Mouse (Mus musculus) erythroblast, embryonic 14.5 days (primary cell): ENCODE data around the gene Coro2a. TPM values are rescaled to one million over a fixed set of nuclear protein-coding genes. Genes with fewer than 3 reads are reported as not detected.

Source experiments
- H3K27me3 ChIP-seq: 2 replicates; pipeline ENCODE4 v1.6.1; 2012; ENCODE audit warnings: inconsistent platforms; ENCODE audit not compliant: control insufficient read depth
- H3K36me3 ChIP-seq: 2 replicates; pipeline ENCODE4 v1.6.1; 2012; ENCODE audit warnings: mild to moderate bottlenecking, inconsistent platforms; ENCODE audit not compliant: control insufficient read depth
- H3K4me1 ChIP-seq: 2 replicates; pipeline ENCODE4 v1.6.1; 2012; ENCODE audit warnings: inconsistent platforms; ENCODE audit not compliant: control insufficient read depth
- H3K4me3 ChIP-seq: replicated peaks from 2 replicates; pipeline ENCODE3; 2012; ENCODE audit warnings: moderate library complexity, mild to moderate bottlenecking, inconsistent platforms
- H3K9me3 ChIP-seq: 2 replicates; pipeline ENCODE4 v1.6.1; 2012; ENCODE audit warnings: low read length, inconsistent platforms, mixed read lengths; ENCODE audit not compliant: control insufficient read depth
- GATA1 ChIP-seq: IDR thresholded peaks from 2 replicates; pipeline ENCODE4 v1.6.1; 2012; ENCODE audit warnings: low read length, inconsistent platforms, mixed read lengths
- TAL1 ChIP-seq: IDR thresholded peaks from 3 replicates; pipeline ENCODE4 v1.6.1; 2012; ENCODE audit warnings: low read length, inconsistent platforms, mixed read lengths
- polyA plus RNA-seq: library from polyadenylated mRNA; stranded (reverse); fragments of >175 nt; gene quantifications from 2 replicates; pipeline ENCODE4 v1.2.3, GENCODE M21; 2012

Gene Coro2a
- polyA plus RNA-seq, 1 experiment = 0.21 TPM

GRCm38 (mm10) chr4:46618196-46618817 lies 16.3 kb upstream of the Coro2a start:
- TF ChIP-seq GATA1 (no peak), TAL1 (no peak)
- H3K27me3 ChIP-seq = peaks cover 12% of the 10 kb centered on the region
- H3K4me3 ChIP-seq = no peak overlapping the region
- H3K36me3 ChIP-seq = no peaks in the 10 kb centered on the region
- H3K4me1 ChIP-seq = peaks cover 15% of the 10 kb centered on the region
- H3K9me3 ChIP-seq = no peaks in the 10 kb centered on the region

DNA sequence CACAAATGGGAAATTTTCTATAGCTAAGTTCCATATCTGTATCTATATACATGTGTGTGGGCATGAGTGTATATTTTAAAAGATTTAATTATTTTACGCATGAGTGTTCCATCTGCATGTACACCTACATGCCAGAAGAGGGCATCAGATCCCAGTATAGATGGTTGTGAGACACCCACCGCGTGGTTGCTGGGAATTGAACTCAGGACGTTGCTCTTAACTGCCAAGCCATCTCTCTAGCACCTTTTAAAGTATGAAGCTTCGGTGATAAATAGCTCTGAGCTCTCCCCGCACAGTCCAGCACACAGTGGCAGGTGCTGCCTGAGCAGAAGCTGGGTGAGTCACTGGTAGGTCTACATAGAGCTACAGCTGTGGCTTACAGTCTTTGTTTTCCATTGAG lies 15.4 kb upstream of the Coro2a start:
- H3K4me3 ChIP-seq = no peak overlapping the region
- H3K4me1 ChIP-seq = peaks cover 13% of the 10 kb centered on the region
- no peaks in the 10 kb centered on the region for H3K9me3 ChIP-seq
- H3K36me3 ChIP-seq = no peaks in the 10 kb centered on the region
- TF ChIP-seq TAL1 (no peak), GATA1 (no peak)
- peaks cover 13% of the 10 kb centered on the region for H3K27me3 ChIP-seq

DNA sequence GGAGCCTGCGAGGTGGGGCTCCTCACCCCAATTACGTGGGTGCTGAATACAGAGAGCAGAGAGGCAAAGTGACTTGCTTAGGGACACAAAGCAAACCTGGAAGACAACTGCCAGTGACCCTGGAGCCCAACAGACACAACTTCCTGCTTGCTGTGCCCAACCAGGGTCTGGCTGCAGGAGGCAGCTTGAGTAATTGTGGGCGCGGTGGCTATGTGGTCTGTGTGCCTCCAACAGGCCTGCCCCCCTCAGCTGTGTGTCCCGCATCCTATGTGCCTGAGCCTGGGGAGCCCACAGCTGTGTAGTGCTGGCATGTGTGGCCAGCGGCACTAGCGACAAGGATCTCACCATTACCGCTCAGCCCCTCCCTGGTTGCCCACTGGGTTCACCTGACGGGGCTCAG lies 12.6 kb upstream of the Coro2a start:
- Histone ChIP-seq H3K36me3 (no peaks in the 10 kb centered on the region), H3K4me3 (no peak overlapping the region), H3K27me3 (peaks cover 13% of the 10 kb centered on the region), H3K9me3 (no peaks in the 10 kb centered on the region), H3K4me1 (peaks cover 2% of the 10 kb centered on the region)
- TF ChIP-seq TAL1 = no peak
- no peak for TF ChIP-seq GATA1

DNA sequence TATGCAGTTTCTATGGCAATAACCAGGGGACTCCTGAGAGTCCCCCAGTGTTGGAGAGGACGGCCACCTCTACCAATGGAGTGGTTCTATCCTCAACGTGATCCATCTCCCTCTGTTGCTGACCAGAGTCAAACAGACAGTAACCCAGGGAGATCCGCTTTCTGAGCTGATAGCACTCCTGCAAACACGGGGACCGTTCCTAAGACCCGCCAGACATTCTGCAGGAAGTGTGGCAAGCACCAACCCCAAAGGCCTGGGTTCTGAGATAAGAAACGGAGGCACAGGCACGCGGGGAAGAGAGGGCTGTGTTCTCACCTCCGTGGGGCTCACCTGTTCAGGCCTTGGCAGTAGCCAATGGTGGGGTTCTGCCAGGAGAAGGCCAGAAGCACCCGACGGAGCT lies 11.6 kb upstream of the Coro2a start:
- TF ChIP-seq GATA1 = no peak
- TF ChIP-seq TAL1 = no peak
- Histone ChIP-seq H3K4me1 (peaks cover 2% of the 10 kb centered on the region), H3K9me3 (no peaks in the 10 kb centered on the region), H3K36me3 (no peaks in the 10 kb centered on the region), H3K27me3 (peaks cover 13% of the 10 kb centered on the region), H3K4me3 (no peak overlapping the region)

DNA sequence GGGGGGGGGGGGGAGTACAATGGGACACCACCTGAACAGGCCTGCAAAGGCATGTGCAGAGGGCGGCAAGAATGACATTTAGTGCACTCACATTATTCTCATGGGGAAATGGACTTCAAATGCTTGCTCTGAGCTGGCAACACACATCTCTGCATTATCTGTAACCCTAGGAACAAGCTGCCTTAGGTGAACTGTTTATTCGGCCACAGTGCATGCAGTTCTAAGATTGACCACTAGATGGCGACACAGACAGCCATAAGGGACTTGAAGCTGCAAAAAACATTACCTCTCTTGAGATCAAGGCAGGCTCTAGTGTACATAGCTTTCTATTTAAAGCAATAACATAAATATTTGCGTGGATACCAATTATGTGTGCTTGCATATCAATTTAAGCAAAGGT lies 9.2 kb upstream of the Coro2a start:
- Histone ChIP-seq H3K4me1 (peaks cover 2% of the 10 kb centered on the region; the same call in 1 of the 2 replicates), H3K36me3 (no peaks in the 10 kb centered on the region), H3K9me3 (no peaks in the 10 kb centered on the region), H3K27me3 (peaks cover 13% of the 10 kb centered on the region), H3K4me3 (no peak overlapping the region)
- TF ChIP-seq TAL1 (no peak), GATA1 (no peak)

GRCm38 (mm10) chr4:46607601-46608000 lies 5.6 kb upstream of the Coro2a start:
- peaks cover 9% of the 10 kb centered on the region for H3K27me3 ChIP-seq
- no peaks in the 10 kb centered on the region for H3K36me3 ChIP-seq
- no peaks in the 10 kb centered on the region for H3K9me3 ChIP-seq
- no peaks in the 10 kb centered on the region for H3K4me1 ChIP-seq
- no peak overlapping the region for H3K4me3 ChIP-seq
- TF ChIP-seq GATA1 (no peak), TAL1 (no peak)

GRCm38 (mm10) chr4:46605451-46605850 lies 3.4 kb upstream of the Coro2a start:
- Histone ChIP-seq H3K27me3 (peaks cover 31% of the 10 kb centered on the region), H3K36me3 (no peaks in the 10 kb centered on the region), H3K4me1 (peaks cover 12% of the 10 kb centered on the region), H3K9me3 (peaks cover 3% of the 10 kb centered on the region; the same call in 1 of the 2 replicates), H3K4me3 (no peak overlapping the region)
- TF ChIP-seq TAL1 = no peak
- TF ChIP-seq GATA1 = no peak

GRCm38 (mm10) chr4:46602704-46603103 lies 702 bp upstream of the Coro2a start:
- Histone ChIP-seq H3K4me3 (no peak overlapping the region), H3K4me1 (peaks cover 12% of the 10 kb centered on the region), H3K36me3 (no peaks in the 10 kb centered on the region), H3K27me3 (peaks cover 52% of the 10 kb centered on the region), H3K9me3 (peaks cover 3% of the 10 kb centered on the region; the same call in 1 of the 2 replicates)
- TF ChIP-seq GATA1 = no peak
- TF ChIP-seq TAL1 = no peak

GRCm38 (mm10) chr4:46601258-46601843 lies 651 bp downstream of the Coro2a start:
- Histone ChIP-seq H3K9me3 (peaks cover 3% of the 10 kb centered on the region; the same call in 1 of the 2 replicates), H3K4me1 (peaks cover 12% of the 10 kb centered on the region), H3K4me3 (peak overlapping the region; percentile 39), H3K36me3 (no peaks in the 10 kb centered on the region), H3K27me3 (peaks cover 57% of the 10 kb centered on the region)
- TF ChIP-seq GATA1 (no peak), TAL1 (no peak)
